Mouse (Mus musculus) gastrocnemius, postnatal 36 days (tissue): ENCODE results near the gene Pfn1. TPM values are rescaled to one million over a fixed set of nuclear protein-coding genes. Genes with fewer than 3 reads are reported as not detected.
A peak's percentile ranks its signal among the peaks of the same experiment; 100 is the strongest.

Source experiments
- DNase-seq, 2 experiments: peaks; one replicate each; pipeline ENCODE4 v3.0.0; 2022
- intact Hi-C: fragments of 180-260 bp; cut with DNase I; formaldehyde crosslinking; loops from one replicate; pipeline ENCODE4 v1.15.1; 2025
- long read RNA-seq, 2 experiments: library from polyadenylated mRNA; stranded (forward); transcript quantifications; one replicate each; pipeline ENCODE4 v2.0.0; 2021
- total RNA-seq, 2 experiments: library from RNA; stranded (reverse); gene quantifications; 2 replicates each; pipeline ENCODE4 v1.2.3; 2021

Pfn1 gene
- 100 to 1,000 TPM; 288 to 339 TPM for total RNA-seq
- long read RNA-seq, experiment 1, transcript Pfn1-201 (3 exons, 861 nt), result major isoform, 193 of 314 reads
- long read RNA-seq, experiment 1, partial matches to known transcripts, result 12 of 314 reads
- long read RNA-seq, experiment 1, other reads (novel, unspliced or antisense), result 108 of 314 reads
- long read RNA-seq, experiment 2, transcript Pfn1-201 (3 exons, 861 nt), result major isoform, 198 of 287 reads
- long read RNA-seq, experiment 2, partial matches to known transcripts, result 18 of 287 reads
- long read RNA-seq, experiment 2, other reads (novel, unspliced or antisense), result 69 of 287 reads

DNA sequence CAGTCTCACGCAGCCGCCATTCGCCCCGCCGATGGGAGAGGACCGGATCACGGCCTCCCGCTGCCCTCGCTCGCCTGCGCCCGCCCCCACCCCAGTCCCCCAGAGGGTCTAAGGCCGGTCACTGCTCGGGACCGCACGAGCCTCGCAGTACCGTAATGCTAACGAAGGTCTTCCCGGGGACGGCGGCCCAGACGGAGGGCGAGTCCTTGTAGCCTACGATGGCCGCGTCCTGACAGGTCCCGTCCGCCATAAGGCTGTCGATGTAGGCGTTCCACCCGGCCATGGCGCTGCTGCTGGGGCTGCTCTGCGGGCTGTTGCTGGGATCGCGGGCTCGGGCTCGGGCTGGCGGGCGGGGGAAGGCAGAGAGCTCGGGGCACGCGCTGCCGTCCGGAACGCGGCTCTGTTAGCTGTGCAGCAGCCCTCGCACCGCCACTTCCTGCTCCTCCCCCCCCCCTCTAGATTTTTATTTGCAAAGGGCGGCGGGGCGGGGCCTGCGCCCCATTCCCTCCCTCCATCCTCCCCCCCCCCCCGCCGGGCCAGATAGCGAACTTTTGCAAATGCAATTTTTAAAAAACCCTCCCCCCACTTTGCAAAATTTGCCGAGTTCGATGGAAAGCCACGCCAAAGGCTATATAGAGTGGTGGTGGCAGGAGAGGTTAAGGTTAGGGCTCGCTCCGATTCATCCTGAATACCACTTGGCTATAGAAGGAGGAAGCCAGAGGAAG is at the start of gene Pfn1:
Pfn1 (minus strand) TSS at position 447 of the 725 bp plus-strand sequence.
- intact Hi-C loops, result loop anchor here (2.0 to 10.0 kb wide), 2 partner anchors 14 to 660 kb away; partner anchors contain the start of genes Gabarap, Phf23 and Spag7
- DNase-seq, result peak; percentile 67 to 69

DNA sequence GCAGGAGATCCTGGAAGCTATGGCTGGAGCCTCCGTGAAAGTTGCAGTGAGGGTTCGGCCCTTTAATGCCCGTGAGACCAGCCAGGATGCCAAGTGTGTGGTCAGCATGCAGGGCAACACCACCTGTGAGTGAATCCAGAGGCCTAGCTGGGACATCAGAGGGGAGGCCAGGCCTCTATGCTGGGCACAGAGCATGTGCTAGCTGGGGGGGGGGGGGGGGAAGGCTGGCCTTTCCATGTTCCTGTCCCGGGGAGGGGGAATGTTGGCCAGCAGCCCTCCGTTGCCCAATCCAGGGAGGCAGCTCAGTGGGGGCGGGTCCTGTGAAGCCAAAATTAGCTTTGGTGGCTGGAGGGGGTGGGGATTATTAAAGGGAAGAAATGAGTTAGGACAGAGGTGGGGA is 48.3 kb upstream of the Pfn1 start:
- DNase-seq, result peak; percentile 55 to 84
- intact Hi-C loops, result no loop called here

DNA sequence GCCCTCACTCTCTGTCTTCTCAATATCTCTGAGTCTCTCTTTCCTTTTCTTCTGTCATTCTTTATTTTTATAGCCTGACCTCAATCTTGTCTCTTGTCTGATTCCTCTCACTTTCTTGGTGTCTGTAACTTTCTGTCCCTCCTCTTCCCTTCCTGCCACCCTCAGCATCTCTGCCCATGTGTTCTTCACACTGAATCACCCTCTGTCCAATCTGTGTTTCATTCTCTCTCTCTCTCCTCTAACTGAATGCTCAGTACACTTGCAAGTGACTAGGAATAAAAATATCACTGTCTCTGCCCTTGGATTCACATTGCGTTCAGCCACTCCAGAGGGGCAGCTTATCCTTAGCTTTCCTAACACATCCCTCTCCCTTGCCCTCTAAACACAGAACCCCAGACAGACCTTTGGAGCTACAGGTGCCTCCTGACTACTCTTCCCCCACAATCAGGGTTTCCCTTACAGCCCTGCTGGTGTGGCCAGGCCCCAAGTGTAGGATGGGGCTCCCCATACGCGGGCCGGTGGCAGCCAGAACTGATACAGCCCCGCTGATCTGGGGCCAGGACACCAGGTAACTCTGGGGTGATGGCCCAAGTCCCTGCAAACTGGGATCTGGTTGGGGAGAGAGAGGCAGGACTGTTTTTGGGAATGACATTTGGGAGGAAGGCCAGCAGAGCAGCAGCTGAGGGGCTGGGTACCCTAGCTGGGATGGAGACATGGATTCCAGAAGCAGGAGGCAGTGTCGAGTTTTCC is 47.7 kb upstream of the Pfn1 start:
- DNase-seq, result peak; percentile 39
- intact Hi-C loops, result no loop called here

DNA sequence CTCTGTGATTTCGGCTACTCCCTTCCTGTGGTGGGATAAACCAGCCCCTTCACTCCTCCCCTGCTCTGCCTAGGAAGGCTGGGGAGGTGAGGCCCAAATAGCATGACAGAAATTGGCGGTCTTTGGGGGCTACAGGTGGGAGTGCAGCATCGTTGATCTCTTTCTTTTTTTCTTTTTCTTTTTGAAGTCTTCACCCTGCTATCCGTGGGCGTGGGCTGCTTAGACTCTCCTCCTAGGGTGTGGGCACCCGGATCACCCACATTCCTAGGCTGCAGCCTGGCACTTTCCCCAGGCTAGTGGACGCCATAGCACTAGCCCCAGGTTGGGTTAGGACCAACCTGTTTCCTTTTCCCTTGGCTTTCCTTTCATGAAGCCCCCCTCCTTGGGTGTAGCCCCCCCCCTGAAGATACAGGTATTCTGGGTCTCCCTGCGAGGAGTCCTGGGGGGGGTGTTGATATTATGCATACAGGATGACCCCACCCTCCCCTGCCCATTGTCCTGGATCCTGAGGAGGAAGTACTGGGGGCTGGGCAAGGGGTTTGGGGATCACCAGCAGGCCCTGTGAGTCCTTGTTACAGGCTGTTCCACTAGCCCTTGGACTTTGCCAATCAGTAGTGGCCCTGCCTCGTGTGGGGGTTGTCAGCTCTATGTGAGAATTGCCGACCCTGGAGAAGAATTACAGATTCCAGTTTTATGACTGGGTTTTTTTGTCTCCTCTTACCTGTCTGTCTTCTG is 46.9 kb upstream of the Pfn1 start:
- no peak for DNase-seq
- intact Hi-C loops, result no loop called here

DNA sequence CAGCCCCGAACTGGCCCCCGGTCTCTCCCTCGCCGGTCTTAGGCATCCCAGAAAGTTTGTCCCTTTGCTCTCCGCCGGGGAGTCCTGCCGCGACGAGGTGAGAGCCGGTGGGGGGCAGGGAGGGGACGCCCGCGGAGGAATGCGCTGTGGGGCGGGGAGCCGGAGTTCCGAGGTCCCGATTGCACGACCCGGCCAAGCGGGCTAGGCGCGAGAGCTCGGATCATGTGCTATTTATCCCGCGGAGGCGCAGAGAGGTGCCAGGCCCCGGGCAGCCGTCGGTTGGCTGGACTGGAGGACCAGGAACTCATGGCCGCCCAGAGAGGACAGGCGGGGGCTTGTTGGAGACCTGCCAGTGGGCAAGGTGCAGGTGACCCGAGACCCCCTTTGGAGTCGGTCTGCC is 46.2 kb upstream of the Pfn1 start:
- DNase-seq, result peak; percentile 78 to 81
- intact Hi-C loops, result no loop called here

DNA sequence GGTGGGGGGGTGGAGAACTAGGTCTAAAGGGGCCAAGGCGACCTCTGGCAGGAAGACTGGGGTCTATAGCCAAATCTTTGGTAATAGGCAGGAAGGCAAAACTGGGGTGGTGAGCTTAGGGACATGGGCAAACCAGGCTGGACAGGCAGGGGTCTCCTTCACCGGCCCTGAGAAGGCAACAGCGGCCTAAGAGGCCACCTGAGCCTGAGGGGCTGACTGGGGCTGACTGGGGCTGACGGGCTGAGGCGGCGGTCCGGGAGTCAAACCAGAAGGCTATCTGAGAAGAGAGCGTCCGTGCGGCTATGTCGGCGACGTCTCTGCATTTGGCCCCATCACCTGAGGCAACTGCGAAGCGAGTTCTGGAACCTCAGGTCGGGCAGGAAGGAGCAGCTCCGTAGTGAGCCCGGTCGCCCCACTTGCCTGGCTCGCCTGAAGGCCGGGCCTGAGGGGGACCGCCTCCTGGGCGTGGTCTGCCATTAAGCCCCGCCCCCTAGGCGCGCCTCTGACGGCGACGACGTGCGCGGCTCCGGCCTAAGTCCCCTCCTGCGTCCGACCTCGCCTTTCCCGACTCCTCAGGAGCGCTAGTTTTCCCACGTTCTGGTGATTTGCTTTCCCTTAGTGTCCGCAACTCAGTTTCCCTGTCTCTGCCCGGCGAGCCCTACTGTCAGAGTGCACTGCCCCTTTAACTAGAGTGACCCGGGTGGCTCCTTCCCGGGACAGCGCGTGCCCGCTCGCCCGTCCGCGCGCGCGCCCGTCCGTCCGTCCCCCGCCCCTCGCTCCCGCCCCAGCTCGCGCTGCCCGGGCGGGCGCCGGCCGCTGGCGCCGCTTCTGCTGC is 45.5 kb upstream of the Pfn1 start, which contains the start of the genes Inca1 and Kif1c:
Inca1 (minus strand) TSS at position 434 of the 835 bp plus-strand sequence.
Kif1c (plus strand) TSS at position 827 of the 835 bp plus-strand sequence.
- intact Hi-C loops, result no loop called here
- peak; percentile 93 to 97 for DNase-seq

DNA sequence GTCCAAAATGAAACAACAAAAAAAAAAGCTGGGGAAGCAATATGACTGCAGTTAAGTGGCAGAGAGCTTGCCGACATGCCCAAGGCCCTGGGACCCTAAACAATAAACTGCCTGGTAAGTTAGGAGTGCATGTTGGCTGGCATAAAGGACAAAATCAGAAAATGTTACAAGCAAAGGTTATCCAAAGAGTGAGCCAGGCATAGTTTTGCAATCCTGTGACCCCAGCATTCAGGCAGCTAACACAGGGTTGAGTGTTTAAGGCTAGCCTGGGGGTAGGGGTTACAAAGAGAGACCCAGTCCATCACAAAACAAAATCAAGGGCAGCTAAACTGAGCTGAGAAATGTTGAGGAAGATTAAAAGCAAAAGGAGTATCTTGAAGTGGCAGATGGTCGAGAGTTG is 44.6 kb upstream of the Pfn1 start:
- DNase-seq, result no peak
- intact Hi-C loops, result no loop called here

DNA sequence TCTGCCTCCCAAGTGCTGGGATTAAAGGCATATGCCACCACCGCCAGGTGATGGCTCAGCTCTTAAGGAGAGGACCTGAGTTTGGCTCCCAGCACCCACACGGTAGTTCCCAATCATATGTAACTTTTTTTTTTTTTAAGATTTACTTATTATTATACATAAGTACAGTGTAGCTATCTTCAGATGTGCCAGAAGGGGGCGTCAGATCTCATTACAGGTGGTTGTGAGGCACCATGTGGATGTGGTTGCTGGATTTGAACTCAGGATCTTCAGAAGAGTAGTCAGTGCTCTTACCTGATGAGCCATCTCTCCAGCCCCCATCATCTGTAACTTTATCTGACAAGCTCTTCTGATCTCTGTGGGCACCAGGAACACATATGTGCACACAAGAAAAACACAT is 42.9 kb upstream of the Pfn1 start:
- DNase-seq, result no peak
- intact Hi-C loops, result no loop called here

DNA sequence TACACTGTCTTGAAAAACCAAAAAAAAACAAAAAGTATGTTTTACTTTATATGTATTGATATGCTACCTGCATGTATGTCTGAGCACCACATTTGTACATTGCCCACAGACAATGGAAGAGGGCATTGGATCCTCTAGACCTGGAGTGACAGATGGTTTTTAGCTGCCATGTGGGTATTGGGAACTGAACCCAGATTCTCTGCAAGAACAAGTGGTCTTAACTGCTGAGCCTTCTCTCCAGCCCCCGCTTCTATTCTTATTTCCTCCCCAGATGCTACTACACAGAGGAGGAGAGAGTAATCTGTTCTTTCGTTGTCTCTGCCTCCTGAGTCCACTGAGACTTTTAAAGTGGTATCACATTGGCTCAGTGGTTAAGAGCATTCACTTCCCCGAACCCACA is 39.1 kb upstream of the Pfn1 start:
- no peak for DNase-seq
- intact Hi-C loops, result no loop called here

DNA sequence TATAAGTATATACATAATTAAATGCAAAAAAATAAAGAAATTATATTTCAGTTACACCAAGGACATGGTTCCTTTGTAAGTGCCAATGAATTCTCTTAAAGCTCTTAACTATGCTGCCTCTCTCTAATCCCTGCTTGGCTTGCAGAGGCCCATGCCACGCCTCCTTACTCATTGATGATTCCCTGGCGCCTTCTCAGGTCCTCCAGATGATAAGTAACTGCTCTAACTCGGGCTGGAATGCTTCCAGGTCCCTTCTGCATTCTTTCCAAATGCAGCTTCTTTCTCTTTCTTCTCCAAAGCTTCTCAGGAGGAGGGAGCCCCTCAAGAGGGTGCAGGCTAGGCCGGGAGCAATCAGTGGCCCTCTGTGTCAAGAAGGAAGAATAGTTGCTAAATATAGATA is 35.1 kb upstream of the Pfn1 start:
- intact Hi-C loops, result no loop called here
- no peak for DNase-seq

DNA sequence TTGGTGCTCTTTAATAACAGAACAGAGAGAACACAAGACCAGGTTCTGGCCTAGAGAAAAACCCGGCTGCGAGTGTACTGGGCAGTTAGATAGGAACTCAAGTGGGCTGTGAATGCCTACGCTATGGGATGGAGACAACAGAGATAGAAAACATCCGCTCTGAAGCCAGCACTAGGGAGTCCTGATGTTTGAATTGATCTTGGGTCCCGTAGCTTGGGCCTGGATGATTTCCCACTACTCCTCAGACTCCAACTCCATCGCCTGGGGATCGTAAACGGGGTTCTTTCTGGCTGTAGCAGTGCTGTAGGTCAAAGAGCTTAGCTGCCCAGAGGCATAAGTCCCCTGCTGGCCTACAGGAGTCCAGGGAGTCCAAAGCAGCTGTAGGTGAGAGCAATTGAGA is 33.9 kb upstream of the Pfn1 start:
- DNase-seq, result no peak
- intact Hi-C loops, result no loop called here

DNA sequence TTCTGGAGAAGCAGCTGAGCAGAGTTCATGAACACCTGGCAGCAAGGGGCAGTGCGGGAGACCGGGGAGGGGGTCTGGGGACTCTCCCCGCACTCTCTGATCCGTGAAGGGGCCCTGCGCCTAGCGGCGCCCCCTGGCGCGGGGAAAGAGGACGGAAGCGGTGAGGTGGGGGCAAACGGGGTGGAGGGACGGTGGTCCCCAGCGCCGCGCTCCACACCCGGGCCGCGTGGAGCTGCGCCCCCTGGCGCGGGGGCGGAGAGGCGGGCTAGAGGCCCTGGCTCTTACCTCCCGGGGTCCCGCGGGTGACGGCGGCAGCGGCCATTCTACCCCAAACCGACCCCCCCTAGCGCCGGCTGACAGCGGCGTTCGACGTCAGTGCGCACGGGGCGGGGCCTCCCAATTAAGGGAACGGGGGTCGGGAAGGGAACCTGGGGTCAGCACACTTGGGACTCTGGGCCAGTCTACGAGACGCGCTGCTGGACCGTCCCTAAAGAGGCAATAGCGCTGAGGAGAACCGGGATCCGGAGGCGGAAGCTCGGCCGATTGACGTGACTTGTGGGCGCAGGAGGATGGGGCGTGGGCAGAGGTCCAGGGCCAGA is 33.3 kb upstream of the Pfn1 start, which contains the start of gene Camta2:
Camta2 (minus strand) TSS at position 505 of the 599 bp plus-strand sequence.
- intact Hi-C loops, result loop anchor here (2.0 kb wide), 1 partner anchor 17 kb away; no protein-coding TSS in a partner anchor
- DNase-seq, result peak; percentile 86 to 90

DNA sequence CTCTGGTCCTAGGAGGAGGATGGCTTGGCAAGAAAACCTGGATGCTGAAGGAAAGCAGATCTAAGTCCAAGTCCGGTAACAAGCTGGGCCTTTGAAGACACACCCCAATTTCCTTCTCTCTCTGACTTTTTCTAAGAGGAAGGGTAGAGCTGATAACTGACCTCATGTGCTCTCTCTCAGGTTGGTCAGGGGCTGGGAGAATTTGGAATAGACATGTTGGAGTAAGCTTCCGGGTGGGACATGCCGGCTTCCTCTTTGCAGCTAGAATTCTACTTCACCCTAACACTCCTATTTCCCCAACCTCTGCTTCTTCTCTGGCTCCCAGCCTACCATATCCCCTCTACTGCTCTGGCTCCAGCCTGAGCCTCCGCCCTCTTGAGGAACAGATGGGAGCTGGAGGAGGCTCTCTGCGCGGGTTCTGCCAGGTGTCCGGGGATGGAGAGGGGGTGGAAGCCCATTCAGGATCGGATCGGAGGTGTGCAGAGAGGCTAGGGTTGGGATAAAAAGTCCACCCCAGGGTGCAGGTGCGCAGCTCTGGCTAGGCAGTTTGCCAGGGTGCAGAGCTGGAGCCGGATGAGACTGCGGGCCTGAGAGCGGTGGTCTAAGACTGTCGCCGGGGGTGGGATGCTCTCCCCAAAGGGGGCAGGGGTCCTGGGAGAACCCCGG is 32.6 kb upstream of the Pfn1 start:
- intact Hi-C loops, result loop anchor here (2.0 kb wide), 1 partner anchor 16 kb away; no protein-coding TSS in a partner anchor
- DNase-seq, result no peak

DNA sequence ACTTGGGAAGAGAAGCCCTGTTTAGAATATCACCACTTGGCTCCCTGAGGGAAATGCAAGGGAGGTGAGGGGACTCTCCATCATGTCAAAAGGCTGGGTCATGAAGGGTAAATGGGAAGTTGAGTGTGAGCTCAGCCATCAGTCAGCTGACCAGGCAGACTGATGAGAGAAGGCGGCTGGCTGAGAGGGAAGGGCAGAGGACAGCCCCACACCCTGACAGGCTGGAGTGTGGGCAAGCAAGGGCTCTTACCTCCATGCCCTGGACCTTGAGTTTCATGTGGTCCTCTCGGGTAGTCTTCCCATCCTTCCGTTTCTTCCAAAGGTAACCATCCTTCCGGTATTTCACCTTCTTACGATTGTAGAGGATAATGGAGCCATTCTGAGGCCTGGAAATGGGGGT is 29.2 kb upstream of the Pfn1 start:
- DNase-seq, result no peak
- intact Hi-C loops, result loop anchor here (2.0 kb wide), 1 partner anchor 71 kb away; no protein-coding TSS in a partner anchor

DNA sequence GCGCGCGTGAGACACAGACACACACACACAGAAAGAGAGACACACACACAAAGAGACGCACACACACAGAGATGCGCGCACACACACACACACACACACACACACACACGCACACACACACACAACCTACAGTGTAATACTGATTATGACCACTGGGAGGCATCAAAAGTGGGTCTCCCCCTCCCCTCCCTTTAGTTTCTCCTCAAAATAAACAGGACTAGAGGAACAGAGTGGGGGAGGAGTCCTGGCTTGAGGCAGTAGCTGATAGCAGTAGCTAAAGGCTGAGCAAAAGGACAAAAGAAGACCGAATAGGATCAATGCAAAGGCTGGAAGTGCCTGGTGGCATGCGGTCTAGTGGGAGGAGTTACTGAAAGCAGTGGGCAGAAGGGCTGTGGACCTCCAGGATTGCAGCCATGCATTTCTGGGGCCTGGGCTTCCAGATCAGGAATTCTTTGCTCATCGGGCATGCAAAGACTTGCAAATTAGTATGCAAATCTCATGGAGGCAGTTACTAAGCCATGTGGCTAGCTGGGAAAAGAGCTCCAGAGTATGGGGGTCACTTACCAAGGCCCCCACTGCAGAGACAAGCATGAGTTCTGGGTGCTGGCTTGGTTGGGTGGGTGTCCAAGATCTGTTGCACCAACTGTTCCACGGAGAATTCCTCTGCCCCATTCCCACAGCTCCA is 27.6 kb upstream of the Pfn1 start:
- DNase-seq, result no peak
- intact Hi-C loops, result loop anchor here (2.0 kb wide), 1 partner anchor 73 kb away; no protein-coding TSS in a partner anchor

DNA sequence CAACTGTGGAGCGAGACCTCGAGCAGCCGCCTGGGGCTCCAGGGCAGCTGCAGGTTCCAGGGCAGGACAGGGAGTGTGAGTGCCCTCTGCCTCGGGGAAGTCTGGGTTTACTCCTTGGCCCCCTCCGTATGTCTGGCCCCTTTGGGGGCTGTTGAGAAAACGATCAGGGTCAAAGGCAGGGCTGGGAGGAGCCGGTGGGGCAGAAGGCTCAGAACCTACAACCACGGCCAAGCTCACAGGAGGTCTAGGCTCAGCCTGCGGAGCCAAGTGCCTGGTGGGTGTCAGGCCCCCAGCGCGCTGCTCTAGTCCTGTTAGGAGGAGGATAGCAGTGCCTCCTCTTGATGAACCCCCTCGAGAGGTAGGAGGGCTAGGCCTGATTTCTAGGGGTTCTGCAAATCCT is 26.7 kb upstream of the Pfn1 start:
- DNase-seq, result no peak
- intact Hi-C loops, result no loop called here

DNA sequence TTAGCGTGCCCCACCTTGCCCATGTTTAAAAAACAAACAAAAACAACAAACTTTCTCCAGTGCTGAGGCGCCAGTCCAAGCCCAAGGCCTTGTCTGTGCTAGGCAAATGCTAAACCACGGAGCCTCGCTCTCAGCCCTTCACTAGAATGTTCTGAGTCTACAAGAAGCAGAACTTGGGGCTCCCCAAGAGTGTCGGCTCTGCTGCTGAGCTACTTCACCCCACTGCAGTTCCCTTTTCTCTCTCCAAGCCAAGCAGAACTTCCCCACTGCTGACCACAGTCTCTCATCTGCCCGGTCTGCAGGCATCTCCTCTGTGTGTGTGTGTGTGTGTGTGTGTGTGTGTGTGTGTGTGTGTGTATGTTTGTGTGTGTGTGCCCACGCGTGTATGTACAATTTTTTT is 25.4 kb upstream of the Pfn1 start:
- intact Hi-C loops, result no loop called here
- no peak for DNase-seq

DNA sequence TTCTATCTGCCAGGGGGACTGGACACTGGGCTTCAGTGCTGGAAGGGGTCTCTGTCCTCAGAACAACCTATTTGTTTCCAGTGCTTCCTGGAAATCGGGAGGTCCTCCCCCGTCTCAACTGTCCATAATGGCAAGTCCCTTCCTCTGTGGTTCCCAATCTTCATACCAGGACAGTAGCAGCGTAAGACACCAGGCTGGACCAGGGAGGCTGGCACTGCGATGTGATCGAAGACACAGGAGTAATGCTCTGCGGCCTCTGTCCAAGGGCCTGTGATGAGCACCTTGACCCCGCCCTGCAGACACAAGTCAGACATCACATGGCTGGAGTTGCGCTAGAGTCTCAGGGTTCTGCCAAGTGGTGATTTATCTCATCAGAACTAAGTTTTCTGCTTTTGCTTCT is 24.9 kb upstream of the Pfn1 start:
- intact Hi-C loops, result no loop called here

More for the DNA sequence above, 24.9 kb upstream of the Pfn1 start:
- DNase-seq, result no peak
